Mouse (Mus musculus) lung, embryonic 14.5 days (tissue): Measurements from ENCODE around the gene Tubb2a. TPM values are rescaled to one million over a fixed set of nuclear protein-coding genes. Genes with fewer than 3 reads are reported as not detected.
"Not testable (repeated sequence)": the region's sequence is repeated elsewhere in the genome, so short reads cannot be mapped to it uniquely, and the experiment has no call there.

Source experiments
- ATAC-seq: fragments of 200-750 bp; cut with Nextera tagmentation; 2 replicates; pipeline ENCODE4 v1.8.0; 2017; ENCODE audit warnings: mild to moderate bottlenecking, moderate TSS enrichment, moderate library complexity; ENCODE audit not compliant: insufficient read depth
- DNase-seq: peaks from one replicate; pipeline ENCODE4 v3.0.0-alpha.2; 2015
- H3K27ac ChIP-seq: fragments of 300-500 bp; sonication (generic); 2 replicates; pipeline ENCODE4 v1.5.1; 2014; ENCODE audit warnings: low read depth, mild to moderate bottlenecking, moderate library complexity
- H3K27me3 ChIP-seq: fragments of 300-500 bp; sonication (generic); 2 replicates; pipeline ENCODE4 v1.6.1; 2014; ENCODE audit warnings: low read length, control low read depth; ENCODE audit not compliant: insufficient read depth
- H3K36me3 ChIP-seq: fragments of 300-500 bp; sonication (generic); 2 replicates; pipeline ENCODE4 v1.6.1; 2014; ENCODE audit warnings: control low read depth; ENCODE audit not compliant: insufficient read depth
- H3K4me1 ChIP-seq: fragments of 300-500 bp; sonication (generic); 2 replicates; pipeline ENCODE4 v1.6.1; 2014; ENCODE audit warnings: antibody characterized with exemption, control low read depth; ENCODE audit not compliant: insufficient read depth
- H3K4me2 ChIP-seq: fragments of 300-500 bp; sonication (generic); 2 replicates; pipeline ENCODE4 v1.6.1; 2014; ENCODE audit warnings: mild to moderate bottlenecking
- H3K4me3 ChIP-seq: fragments of 300-500 bp; sonication (generic); 2 replicates; pipeline ENCODE4 v1.5.1; 2014; ENCODE audit warnings: low read depth, low read length
- H3K9ac ChIP-seq: fragments of 300-500 bp; sonication (generic); 2 replicates; pipeline ENCODE4 v1.6.1; 2014
- H3K9me3 ChIP-seq: fragments of 300-500 bp; sonication (generic); 2 replicates; pipeline ENCODE4 v1.6.1; 2016; ENCODE audit warnings: low read depth, low read length, control low read depth
- CTCF ChIP-seq: IDR thresholded peaks from 2 replicates; pipeline ENCODE4 v1.5.1; 2016; ENCODE audit warnings: antibody characterized with exemption, low read depth
- WGBS: fragments of 180-500 bp; shearing (Covaris S2); extraction: QIAGEN DNeasy Blood & Tissue Kit; methylation state at CpG from one replicate; pipeline ENCODE4 v1.1.7; 2014; 5-methylcytosine and 5-hydroxymethylcytosine counted together
- polyA plus RNA-seq: library from polyadenylated mRNA; unstranded; fragments of >200 nt; fragmentation: Nextera tagmentation; extraction: Ambion mirVana; gene quantifications from 2 replicates; pipeline ENCODE4 v1.2.1, GENCODE M21; 2014

Gene Tubb2a
- polyA plus RNA-seq, 1 experiment from 2014 or later, result 164 TPM

DNA sequence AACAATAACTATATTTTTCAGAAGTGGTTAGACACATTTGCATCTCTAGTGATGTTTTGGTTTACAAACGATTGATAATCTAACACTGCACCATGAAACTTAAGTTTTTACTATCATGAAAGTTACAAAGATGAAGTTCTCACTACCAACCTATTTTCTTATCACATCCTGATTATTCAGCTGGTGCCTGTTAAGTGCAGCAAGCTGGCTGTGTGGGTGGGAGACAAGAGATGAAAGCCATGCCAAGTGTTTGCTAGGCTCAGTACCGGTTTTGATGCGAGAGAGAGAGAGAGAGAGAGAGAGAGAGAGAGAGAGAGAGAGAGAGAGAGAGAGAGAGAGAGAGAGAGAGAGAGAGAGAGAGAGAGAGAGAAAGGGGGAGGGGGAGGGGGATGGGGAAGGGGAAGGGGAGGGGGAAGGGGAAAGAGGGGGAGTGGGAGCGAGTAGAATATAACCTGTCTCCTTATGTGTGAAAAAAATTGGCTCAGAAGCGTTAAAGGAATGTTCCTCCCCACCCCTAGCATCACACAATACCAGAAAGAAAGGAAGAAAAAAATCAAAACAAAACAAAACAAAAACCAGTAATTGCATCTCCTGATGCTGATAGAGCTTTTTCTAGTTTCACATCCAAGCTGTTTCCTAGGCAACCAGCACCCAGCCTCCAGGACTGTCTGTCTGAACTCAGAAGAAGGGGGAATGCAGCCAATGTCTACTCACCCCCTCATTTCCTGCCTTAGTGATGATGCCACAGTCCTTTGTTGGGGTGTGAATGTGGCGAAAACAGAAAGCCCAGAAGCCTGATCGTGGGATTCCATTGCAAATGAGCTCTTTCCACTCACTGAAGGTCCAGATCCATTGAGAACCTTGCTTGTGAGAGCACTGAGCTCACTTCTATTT is 18.0 kb upstream of the Tubb2a start:
- H3K9ac ChIP-seq, result no peak overlapping the region
- DNase-seq, result peak; percentile 60
- 33% methylated on average over 7 of the region's 7 CpGs for WGBS

DNA sequence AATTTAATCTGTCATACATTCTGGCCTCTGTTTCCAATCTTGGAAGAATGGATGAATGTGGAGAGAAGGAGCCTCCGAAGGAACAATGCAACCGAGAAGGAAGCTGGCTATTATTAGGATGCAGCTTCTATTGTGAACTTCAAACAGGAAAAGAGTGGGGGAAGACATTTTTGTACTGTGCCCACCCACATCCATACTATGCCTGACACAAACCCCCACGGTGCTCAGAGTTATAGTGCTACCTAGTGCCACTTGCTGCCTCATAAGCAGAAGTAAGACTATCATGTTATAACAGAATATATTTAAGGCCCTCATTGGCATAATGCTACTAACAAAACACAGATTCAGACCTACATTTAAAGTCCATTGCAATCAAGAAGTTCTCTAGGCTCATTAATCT is 11.6 kb upstream of the Tubb2a start:
- no peaks in the 10 kb centered on the region for H3K9me3 ChIP-seq
- peak overlapping the region; percentile 50 for H3K27ac ChIP-seq
- no peak overlapping the region for H3K9ac ChIP-seq
- no peak overlapping the region for H3K4me2 ChIP-seq
- 34% methylated on average over 3 of the region's 3 CpGs for WGBS
- no peaks in the 10 kb centered on the region for H3K27me3 ChIP-seq
- H3K4me1 ChIP-seq, result no peaks in the 10 kb centered on the region; the same call in 1 of the 2 replicates
- ATAC-seq (no peak), DNase-seq (no peak)
- TF ChIP-seq CTCF, result no peak
- no peaks in the 10 kb centered on the region for H3K36me3 ChIP-seq
- H3K4me3 ChIP-seq, result no peak overlapping the region

More for the DNA sequence above, 18.0 kb upstream of the Tubb2a start:
- no peak for TF ChIP-seq CTCF
- H3K9me3 ChIP-seq, result no peaks in the 10 kb centered on the region
- H3K4me3 ChIP-seq, result no peak overlapping the region
- H3K27ac ChIP-seq, result no peak overlapping the region
- 0 out of 2 replicates have a peak, but pooled peaks have one; percentile 49 for ATAC-seq
- no peak overlapping the region for H3K4me2 ChIP-seq
- H3K4me1 ChIP-seq, result no peaks in the 10 kb centered on the region
- H3K27me3 ChIP-seq, result no peaks in the 10 kb centered on the region
- H3K36me3 ChIP-seq, result no peaks in the 10 kb centered on the region

DNA sequence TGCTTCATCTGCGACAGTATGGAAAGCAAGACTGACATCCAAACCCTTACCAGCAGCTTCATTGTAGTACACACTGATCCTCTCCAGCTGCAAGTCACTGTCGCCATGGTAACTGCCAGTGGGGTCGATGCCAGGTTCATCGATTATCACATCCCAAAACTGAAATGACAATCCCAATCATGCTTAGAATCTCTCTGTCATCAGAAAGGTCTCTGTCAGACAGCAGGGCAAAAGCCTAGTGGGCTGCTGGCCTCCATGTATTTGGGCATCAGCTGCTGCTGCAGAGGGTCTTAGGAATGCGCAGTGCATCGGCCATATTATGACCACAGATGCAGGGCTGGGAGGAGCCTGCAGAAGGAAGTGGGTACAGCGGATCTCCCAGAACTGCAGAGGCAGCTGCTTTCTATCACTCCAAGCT is 11.1 kb upstream of the Tubb2a start:
- H3K4me3 ChIP-seq, result no peak overlapping the region
- H3K4me2 ChIP-seq, result no peak overlapping the region
- ATAC-seq, result peak; percentile 71
- H3K4me1 ChIP-seq, result no peaks in the 10 kb centered on the region; the same call in 1 of the 2 replicates
- peak; percentile 48 for DNase-seq
- H3K27me3 ChIP-seq, result no peaks in the 10 kb centered on the region
- WGBS, result 37% methylated on average over 7 of the region's 7 CpGs
- H3K27ac ChIP-seq, result peak overlapping the region; percentile 50
- no peak overlapping the region for H3K9ac ChIP-seq
- H3K9me3 ChIP-seq, result no peaks in the 10 kb centered on the region
- no peaks in the 10 kb centered on the region for H3K36me3 ChIP-seq
- no peak for TF ChIP-seq CTCF

DNA sequence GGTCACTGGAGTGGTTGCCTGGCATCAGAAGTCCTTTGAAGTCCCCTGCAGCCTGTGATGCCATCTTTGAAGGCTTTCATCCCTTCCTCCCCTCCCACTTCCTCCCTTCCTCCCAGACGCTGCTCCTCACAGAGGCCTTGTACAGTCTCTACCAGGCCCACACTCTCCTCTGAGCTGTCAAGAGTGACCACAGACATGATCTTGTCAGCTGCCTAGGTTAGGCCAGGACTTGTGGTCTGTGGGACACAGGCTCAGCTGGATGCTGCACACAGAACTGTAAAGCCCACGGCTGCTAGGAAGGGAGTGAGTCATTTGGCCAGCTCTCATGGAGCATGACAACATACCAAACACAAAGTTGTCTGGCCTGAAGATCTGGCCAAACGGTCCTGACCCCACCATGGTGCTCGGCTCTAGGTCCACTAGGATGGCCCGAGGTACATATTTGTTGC is 10.4 kb upstream of the Tubb2a start:
- H3K4me1 ChIP-seq, H3K9ac ChIP-seq, H3K27ac ChIP-seq, H3K4me2 ChIP-seq, H3K9me3 ChIP-seq, H3K27me3 ChIP-seq, H3K36me3 ChIP-seq, DNase-seq, H3K4me3 ChIP-seq: not testable (repeated sequence)
- 51% methylated on average over 5 of the region's 5 CpGs for WGBS
- ATAC-seq, result peak; percentile 43; the same call in 1 of the 2 replicates

DNA sequence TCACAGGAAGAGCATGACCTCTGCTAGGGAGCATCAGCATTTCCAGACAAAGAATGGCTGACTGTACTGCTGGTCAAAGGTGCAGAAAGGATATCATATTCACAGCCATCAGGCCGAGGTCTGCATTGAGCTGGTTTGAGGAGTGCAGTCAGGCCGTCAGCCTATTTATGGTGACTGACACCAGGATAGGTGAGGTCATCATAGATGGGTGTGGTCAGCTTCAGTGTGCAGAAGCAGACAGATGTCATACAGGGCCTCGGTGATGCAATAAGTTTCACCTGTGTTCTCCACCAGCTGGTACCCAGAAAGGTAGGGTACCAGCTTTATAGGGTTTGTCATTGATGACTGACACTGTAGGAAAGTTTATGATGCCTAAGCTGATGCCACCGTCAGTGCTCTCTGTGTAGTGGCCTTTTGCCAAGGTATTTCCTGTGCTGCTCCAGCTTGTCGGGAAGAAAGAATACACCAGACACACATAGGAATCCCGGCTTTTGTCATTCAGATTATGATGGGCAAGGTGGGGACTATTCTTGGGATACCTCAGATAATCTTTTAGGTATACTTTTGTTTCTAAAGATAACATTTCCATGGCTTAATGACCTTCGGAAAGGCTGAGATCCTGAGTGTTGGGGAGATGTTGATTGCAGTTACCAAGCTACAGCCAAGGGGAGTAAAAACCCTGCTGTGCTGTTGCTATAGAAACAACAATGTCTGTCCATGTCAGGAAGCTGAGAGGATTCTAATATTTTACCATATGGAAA is 9.4 kb upstream of the Tubb2a start:
- no peak for TF ChIP-seq CTCF
- Histone ChIP-seq H3K27ac (no peak overlapping the region), H3K4me3 (no peak overlapping the region), H3K4me1 (no peaks in the 10 kb centered on the region; the same call in 1 of the 2 replicates), H3K9me3 (no peaks in the 10 kb centered on the region), H3K27me3 (no peaks in the 10 kb centered on the region), H3K9ac (no peak overlapping the region), H3K36me3 (no peaks in the 10 kb centered on the region), H3K4me2 (no peak overlapping the region)
- 48% methylated on average over 7 of the region's 7 CpGs for WGBS
- peak; percentile 44 for DNase-seq
- ATAC-seq, result no peak

DNA sequence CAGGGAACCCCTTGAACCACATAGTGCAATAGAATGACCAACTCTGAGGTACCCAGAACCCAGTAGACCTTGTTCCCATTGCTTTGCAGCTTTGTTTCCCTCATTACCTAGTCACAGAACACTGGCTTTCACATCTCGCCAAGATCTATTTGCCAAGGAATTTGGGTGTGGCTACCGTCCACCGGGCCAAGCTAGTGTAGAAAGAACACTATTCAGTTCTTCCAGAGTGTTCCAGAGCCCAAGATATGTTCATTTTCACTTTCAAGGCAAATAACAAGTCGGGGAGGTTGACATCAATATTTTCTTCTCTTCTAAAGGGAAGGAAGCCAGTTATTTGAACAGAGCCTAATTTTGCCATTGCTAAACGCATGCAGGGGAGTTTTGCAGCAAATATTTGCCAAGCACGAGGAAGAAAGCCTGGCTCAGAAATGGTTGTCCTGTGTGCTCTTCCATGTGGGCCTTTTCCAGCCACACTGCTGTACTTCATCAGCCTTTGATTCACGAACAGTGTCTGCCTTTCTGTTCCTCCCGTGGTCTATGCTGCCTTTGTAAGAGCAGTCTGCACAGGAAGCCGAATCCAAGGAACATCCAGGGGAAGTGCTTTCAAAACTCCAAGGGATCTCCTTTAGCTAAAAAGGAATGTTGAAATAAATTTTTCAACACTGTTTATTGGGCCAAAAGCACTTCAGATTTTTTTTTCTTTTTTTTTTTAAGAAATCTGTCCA is 6.4 kb upstream of the Tubb2a start:
- Histone ChIP-seq H3K9ac (no peak overlapping the region), H3K4me1 (no peaks in the 10 kb centered on the region; the same call in 1 of the 2 replicates), H3K9me3 (no peaks in the 10 kb centered on the region), H3K27me3 (no peaks in the 10 kb centered on the region), H3K27ac (no peak overlapping the region), H3K36me3 (no peaks in the 10 kb centered on the region), H3K4me3 (no peak overlapping the region), H3K4me2 (no peak overlapping the region)
- TF ChIP-seq CTCF, result no peak
- 50% methylated on average over 9 of the region's 9 CpGs for WGBS
- DNase-seq (no peak), ATAC-seq (no peak)
